Mouse (Mus musculus): ENCODE measurements around the gene Tmc6. TPM values are rescaled to one million over a fixed set of nuclear protein-coding genes. Genes with fewer than 3 reads are reported as not detected.
A peak's percentile ranks its signal among the peaks of the same experiment; 100 is the strongest.

Gene Tmc6
- polyA plus RNA-seq, 1 experiment from 2014 or later, result 7.5 TPM

DNA sequence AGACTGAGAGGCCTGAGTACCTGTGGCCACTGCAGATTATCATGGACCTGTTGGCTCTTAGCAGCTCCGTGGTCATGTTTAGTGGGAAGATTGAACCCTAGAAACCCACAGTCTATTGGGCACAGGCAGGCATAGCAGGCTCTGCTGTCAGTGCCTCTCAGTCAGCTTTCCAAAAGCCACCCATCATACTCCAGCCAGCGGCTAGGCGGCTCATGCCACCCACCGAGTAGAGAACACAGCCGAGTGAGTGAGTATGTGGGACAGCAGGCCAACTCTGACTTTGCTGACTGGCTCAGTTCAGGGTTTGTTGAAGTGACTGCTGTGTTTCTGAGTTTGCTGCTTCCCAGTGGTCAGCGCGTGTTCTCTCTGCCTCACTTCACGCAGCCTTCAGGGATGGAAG lies 39.8 kb downstream of the Tmc6 start:
- ATAC-seq (ENCODE audit: low FRiP score), result no peak
- H3K9me3 ChIP-seq (replicated peaks), result no peaks in the 10 kb centered on the region
- no peaks in the 10 kb centered on the region for H3K27me3 ChIP-seq (replicated peaks)
- WGBS, result 85% methylated on average over 8 of the region's 8 CpGs
- H3K36me3 ChIP-seq, result peaks cover 94% of the 10 kb centered on the region
- H3K4me1 ChIP-seq, result no peaks in the 10 kb centered on the region
- no peak overlapping the region for H3K4me3 ChIP-seq (replicated peaks)
- no peak overlapping the region for H3K9ac ChIP-seq (replicated peaks)
- H3K27ac ChIP-seq (replicated peaks), result no peak overlapping the region
- no peak overlapping the region for H3K4me2 ChIP-seq

DNA sequence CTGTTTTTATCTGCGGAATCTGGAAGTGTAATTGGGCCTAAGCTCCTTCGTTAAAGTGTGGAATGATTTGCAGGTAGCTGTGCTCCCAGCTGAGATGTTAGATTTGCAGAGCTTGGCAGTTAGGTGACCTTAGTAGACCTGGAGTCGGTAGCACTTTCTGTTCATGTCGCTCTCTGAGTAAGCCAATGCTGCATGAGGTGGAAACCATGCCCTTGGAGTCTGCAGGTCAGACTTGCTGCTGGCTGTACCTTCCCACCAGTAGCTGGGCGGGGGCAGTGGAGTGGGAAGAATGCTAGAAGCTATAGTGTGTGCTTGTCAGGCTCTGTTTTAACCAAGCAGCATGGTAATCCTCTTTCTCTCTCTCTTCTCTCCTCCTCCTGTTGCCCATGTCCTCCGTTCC lies 40.9 kb downstream of the Tmc6 start:
- H3K9me3 ChIP-seq (replicated peaks), result no peaks in the 10 kb centered on the region
- no peak overlapping the region for H3K4me2 ChIP-seq
- no peak overlapping the region for H3K9ac ChIP-seq (replicated peaks)
- no peaks in the 10 kb centered on the region for H3K4me1 ChIP-seq
- no peak overlapping the region for H3K27ac ChIP-seq (replicated peaks)
- H3K36me3 ChIP-seq, result peaks cover 93% of the 10 kb centered on the region
- no peak overlapping the region for H3K4me3 ChIP-seq (replicated peaks)
- no peaks in the 10 kb centered on the region for H3K27me3 ChIP-seq (replicated peaks)
- 91% methylated on average over 6 of the region's 6 CpGs for WGBS
- no peak for ATAC-seq (ENCODE audit: low FRiP score)

DNA sequence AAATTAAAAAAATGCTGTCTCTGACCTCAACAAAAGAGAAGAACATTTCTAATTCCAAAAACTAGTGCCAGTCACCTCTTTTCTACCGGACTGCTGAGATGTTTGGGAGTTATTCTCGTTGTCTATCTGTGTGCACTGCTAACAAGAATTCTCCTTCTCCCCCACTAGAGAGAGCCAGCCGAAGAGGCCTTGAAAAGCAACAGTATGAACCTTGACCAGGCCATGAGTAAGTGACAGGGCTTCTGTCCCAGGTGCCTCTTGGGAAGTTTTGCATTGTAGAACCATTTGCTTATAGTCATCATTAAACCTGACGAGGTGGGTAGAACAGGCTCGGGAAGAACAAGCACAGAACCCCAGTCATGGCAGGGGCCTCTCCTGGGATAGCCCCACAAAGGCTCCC lies 43.9 kb downstream of the Tmc6 start:
- no peaks in the 10 kb centered on the region for H3K4me1 ChIP-seq
- no peaks in the 10 kb centered on the region for H3K27me3 ChIP-seq (replicated peaks)
- H3K4me3 ChIP-seq (replicated peaks), result no peak overlapping the region
- no peak overlapping the region for H3K4me2 ChIP-seq
- peaks cover 91% of the 10 kb centered on the region for H3K36me3 ChIP-seq
- no peak for ATAC-seq (ENCODE audit: low FRiP score)
- no peak overlapping the region for H3K9ac ChIP-seq (replicated peaks)
- H3K27ac ChIP-seq (replicated peaks), result no peak overlapping the region
- WGBS, result 90% methylated on average over 5 of the region's 5 CpGs
- H3K9me3 ChIP-seq (replicated peaks), result no peaks in the 10 kb centered on the region

DNA sequence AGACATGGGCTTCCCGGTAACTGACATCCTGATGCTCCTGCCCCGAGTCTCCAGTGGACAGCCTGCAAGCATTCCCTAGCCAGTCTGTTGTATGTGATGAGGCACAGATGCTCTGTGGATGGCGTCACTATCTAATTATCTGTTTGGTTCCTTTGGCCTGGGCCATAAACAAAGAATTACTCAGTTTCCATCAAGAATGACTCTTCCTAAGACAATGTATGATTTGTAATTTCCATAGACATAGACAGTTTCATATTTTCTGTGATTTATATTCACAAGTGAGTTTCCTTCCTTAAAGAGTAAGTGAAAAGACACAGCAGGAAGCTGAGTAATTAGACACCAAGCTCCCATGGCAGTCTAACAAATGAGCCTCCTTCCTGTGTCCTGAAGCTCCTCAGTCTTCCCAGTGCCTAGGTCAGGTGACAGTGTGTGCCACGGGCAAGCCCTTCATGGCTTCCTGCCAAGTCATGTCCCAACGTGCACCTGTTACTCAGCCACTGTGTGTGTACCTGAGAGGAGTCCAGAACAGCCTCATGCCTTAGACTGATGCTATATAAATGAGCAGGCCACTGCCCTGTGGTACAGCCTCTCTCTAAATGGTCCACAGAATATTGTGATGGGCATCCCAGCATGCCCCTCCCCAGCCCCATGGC lies 45.8 kb downstream of the Tmc6 start:
- no peak overlapping the region for H3K27ac ChIP-seq (replicated peaks)
- ATAC-seq (ENCODE audit: low FRiP score), result no peak
- no peaks in the 10 kb centered on the region for H3K27me3 ChIP-seq (replicated peaks)
- 72% methylated on average over 5 of the region's 5 CpGs for WGBS
- no peak overlapping the region for H3K9ac ChIP-seq (replicated peaks)
- H3K9me3 ChIP-seq (replicated peaks), result no peaks in the 10 kb centered on the region
- no peaks in the 10 kb centered on the region; the same call in 1 of the 2 replicates for H3K4me1 ChIP-seq
- H3K36me3 ChIP-seq, result peaks cover 79% of the 10 kb centered on the region
- H3K4me2 ChIP-seq, result no peak overlapping the region
- no peak overlapping the region for H3K4me3 ChIP-seq (replicated peaks)

DNA sequence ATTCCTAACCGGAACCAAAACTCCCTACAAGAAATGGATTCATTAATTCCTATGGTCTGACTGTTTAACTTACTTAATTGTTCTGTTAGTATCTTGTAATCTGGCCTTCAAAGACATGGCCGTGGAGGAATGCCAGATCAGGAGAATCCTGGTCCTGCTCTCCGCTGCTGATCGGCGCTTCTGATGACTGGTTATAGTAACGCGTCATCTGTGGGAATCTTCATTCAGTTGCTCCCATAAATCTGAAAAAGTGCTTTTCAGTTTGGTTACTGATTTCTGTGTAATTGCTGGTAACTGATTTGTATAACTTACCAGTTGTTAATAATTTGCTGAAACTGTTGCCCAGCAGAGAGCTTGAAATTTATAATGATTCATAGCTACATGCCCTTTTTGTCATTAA lies 50.5 kb downstream of the Tmc6 start:
- Histone ChIP-seq H3K4me2 (no peak overlapping the region), H3K9me3 (replicated peaks) (no peaks in the 10 kb centered on the region)

DNA sequence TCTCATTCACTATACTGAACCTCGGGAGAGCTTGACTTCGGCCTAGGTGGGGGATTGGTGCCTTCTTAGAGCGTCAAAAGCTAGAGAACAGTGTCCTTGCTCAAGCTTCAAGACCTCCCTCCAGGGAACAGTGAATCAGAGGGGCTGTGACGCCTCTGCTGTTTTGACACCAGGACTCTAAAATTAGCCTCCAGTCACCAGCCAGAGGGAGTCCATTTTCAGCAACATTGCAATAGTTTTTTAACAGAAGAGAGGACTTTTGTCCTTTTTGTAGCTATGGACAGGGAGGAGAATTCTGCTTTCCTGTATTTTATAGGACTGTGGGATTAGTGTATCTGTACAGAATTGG lies 51.5 kb downstream of the Tmc6 start:
- Histone ChIP-seq H3K9me3 (replicated peaks) (no peaks in the 10 kb centered on the region), H3K36me3 (peaks cover 34% of the 10 kb centered on the region), H3K4me2 (no peak overlapping the region), H3K27ac (replicated peaks) (peak overlapping the region; percentile 33; the same call in 1 of the 2 replicates), H3K27me3 (replicated peaks) (no peaks in the 10 kb centered on the region), H3K4me3 (replicated peaks) (no peak overlapping the region), H3K9ac (replicated peaks) (no peak overlapping the region), H3K4me1 (peaks cover 16% of the 10 kb centered on the region)
- ATAC-seq (ENCODE audit: low FRiP score), result no peak
- WGBS, result 63% methylated on average over 4 of the region's 4 CpGs

More for the DNA sequence above, 50.5 kb downstream of the Tmc6 start:
- Histone ChIP-seq H3K36me3 (peaks cover 35% of the 10 kb centered on the region), H3K27me3 (replicated peaks) (no peaks in the 10 kb centered on the region), H3K9ac (replicated peaks) (no peak overlapping the region), H3K4me1 (peaks cover 16% of the 10 kb centered on the region), H3K27ac (replicated peaks) (no peak overlapping the region), H3K4me3 (replicated peaks) (no peak overlapping the region)
- 80% methylated on average over 7 of the region's 7 CpGs for WGBS
- ATAC-seq (ENCODE audit: low FRiP score), result no peak

DNA sequence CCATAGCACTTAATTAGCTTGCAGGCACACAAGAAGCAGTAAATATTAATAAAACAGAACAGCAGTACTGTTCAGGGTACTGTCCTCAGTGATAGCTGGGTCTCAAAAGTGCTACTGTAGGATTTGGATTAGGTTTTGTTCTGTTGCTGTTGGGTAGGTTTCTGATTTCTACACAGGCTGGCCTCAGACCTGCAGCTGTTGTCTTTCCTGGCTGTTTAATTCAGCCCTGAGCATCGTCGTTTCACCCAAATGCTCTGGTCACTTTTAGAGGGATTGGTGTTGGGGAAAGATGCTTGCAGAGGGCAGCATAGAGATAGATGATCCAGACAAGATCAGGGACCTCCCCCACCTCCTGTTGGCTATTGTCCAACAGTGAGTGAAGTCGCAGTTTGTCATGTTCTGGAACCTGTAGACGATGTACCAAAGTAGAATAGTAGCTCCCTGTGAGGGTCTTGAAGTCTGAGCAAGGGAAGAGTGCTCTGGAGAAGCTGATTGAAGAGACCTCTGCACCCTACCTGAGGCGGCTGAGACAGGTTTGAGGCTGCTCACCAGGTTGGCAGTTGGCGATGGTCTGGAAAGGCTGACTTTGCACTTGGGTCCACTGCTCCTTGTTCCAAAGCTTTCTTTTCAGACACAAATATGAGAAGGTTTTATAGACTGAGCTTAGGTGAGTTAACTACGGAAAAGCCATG lies 52.1 kb downstream of the Tmc6 start:
- Histone ChIP-seq H3K9me3 (replicated peaks) (no peaks in the 10 kb centered on the region), H3K36me3 (peaks cover 28% of the 10 kb centered on the region), H3K4me2 (no peak overlapping the region), H3K4me1 (peaks cover 16% of the 10 kb centered on the region), H3K27ac (replicated peaks) (peak overlapping the region; percentile 33), H3K27me3 (replicated peaks) (no peaks in the 10 kb centered on the region), H3K9ac (replicated peaks) (no peak overlapping the region), H3K4me3 (replicated peaks) (no peak overlapping the region)
- ATAC-seq (ENCODE audit: low FRiP score), result no peak
- 80% methylated on average over 7 of the region's 7 CpGs for WGBS

DNA sequence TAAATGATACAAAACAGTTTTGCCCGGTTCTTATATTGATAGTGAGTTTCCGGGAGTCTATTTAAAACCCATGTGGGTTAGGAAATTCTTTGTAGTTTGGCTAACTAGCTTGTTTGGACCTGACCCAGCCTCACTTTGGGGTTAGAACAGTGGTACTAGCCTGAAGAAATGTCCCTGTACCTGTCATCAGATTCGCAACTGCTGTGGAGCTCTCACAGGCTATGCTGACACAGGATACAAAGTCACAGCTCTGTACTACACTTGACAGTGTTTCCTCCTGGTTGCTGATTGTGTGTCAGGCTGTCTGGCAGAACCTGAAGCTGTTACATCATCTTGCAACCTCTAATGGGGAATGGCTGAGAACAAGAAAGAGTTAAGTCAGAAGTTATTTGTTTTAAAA lies 52.7 kb downstream of the Tmc6 start:
- H3K9ac ChIP-seq (replicated peaks), result no peak overlapping the region
- no peak overlapping the region for H3K4me2 ChIP-seq
- H3K4me3 ChIP-seq (replicated peaks), result no peak overlapping the region
- H3K27me3 ChIP-seq (replicated peaks), result no peaks in the 10 kb centered on the region
- WGBS, result 84% methylated on average over 3 of the region's 3 CpGs
- peaks cover 24% of the 10 kb centered on the region for H3K36me3 ChIP-seq
- no peaks in the 10 kb centered on the region for H3K9me3 ChIP-seq (replicated peaks)
- 0 out of 2 replicates have a peak overlapping the region, but pooled peaks have one; percentile 25 for H3K27ac ChIP-seq (replicated peaks)
- H3K4me1 ChIP-seq, result peaks cover 16% of the 10 kb centered on the region
- ATAC-seq (ENCODE audit: low FRiP score), result no peak

DNA sequence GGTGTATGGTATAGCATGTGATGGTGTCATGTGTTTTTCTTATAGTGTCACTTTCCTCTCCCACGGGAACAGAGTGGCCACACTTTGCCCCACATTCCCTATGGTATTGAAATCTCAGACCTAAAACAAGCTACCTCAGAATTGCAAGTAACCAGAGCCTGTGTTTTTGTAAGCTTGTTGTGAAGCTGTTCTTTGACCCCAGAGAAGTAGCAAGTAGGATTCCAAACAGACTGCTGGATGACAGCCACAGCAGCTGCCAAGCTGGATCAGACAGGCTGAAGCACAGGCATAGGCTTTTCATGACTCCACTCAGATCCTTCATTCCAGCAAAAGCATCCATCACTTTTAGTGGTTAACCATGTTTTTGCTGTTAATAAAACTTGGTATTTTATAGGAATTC lies 53.2 kb downstream of the Tmc6 start:
- WGBS, result 77% methylated on average over 1 of the region's 1 CpGs
- H3K36me3 ChIP-seq, result peaks cover 26% of the 10 kb centered on the region
- H3K9me3 ChIP-seq (replicated peaks), result no peaks in the 10 kb centered on the region
- H3K27ac ChIP-seq (replicated peaks), result no peak overlapping the region; the same call in 1 of the 2 replicates
- no peak overlapping the region for H3K4me2 ChIP-seq
- H3K27me3 ChIP-seq (replicated peaks), result no peaks in the 10 kb centered on the region
- H3K9ac ChIP-seq (replicated peaks), result no peak overlapping the region
- ATAC-seq (ENCODE audit: low FRiP score), result no peak
- peaks cover 16% of the 10 kb centered on the region for H3K4me1 ChIP-seq
- H3K4me3 ChIP-seq (replicated peaks), result no peak overlapping the region

DNA sequence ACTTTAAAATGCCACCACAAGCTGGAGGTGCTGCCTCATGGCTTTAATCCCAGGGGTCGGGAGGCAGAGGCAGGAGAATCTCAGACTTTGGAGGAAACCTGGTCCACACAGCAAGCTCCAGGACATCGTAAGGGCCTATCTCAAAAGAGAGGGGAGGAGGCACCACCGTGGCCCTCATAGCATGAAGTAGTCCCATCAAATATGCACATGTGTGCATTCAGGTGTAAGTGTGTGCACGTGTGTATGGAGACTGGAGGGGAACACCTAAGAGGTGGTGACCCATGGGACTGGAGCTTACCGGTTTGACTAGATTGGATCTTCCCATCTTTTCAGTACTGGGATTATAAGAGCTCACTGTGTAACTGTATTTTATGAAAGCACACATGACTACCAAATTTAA lies 53.8 kb downstream of the Tmc6 start:
- H3K9me3 ChIP-seq (replicated peaks), result no peaks in the 10 kb centered on the region
- no peak for ATAC-seq (ENCODE audit: low FRiP score)
- H3K4me1 ChIP-seq, result peaks cover 16% of the 10 kb centered on the region
- WGBS, result 87% methylated on average over 5 of the region's 5 CpGs
- no peaks in the 10 kb centered on the region for H3K27me3 ChIP-seq (replicated peaks)
- peak overlapping the region; percentile 48; the same call in 1 of the 2 replicates for H3K27ac ChIP-seq (replicated peaks)
- no peak overlapping the region for H3K9ac ChIP-seq (replicated peaks)
- peaks cover 25% of the 10 kb centered on the region for H3K36me3 ChIP-seq
- no peak overlapping the region for H3K4me3 ChIP-seq (replicated peaks)
- H3K4me2 ChIP-seq, result no peak overlapping the region

DNA sequence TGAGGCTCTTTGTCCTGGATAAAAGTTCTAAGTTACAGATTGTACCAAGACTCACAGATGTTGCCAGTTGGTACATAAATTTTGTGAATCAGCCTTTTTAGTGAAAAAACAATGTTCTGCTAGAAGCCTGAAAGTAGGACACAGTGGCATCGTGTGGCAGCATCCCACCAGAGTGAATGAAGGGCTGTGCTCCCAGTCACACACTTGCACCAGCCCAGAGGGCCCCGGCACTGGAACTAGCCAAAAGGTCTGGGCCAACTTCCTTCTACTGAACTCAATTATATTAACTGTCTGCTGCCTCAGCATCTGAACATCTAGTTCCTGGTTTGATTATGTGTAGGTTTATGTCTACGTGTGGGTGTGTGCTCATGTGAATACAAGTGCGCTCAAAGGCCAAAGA lies 55.0 kb downstream of the Tmc6 start:
- Histone ChIP-seq H3K27ac (replicated peaks) (no peak overlapping the region), H3K4me2 (no peak overlapping the region), H3K27me3 (replicated peaks) (no peaks in the 10 kb centered on the region), H3K4me3 (replicated peaks) (no peak overlapping the region), H3K36me3 (peaks cover 28% of the 10 kb centered on the region), H3K4me1 (peaks cover 16% of the 10 kb centered on the region), H3K9ac (replicated peaks) (no peak overlapping the region), H3K9me3 (replicated peaks) (no peaks in the 10 kb centered on the region)
- ATAC-seq (ENCODE audit: low FRiP score), result no peak
- 92% methylated on average over 4 of the region's 4 CpGs for WGBS

DNA sequence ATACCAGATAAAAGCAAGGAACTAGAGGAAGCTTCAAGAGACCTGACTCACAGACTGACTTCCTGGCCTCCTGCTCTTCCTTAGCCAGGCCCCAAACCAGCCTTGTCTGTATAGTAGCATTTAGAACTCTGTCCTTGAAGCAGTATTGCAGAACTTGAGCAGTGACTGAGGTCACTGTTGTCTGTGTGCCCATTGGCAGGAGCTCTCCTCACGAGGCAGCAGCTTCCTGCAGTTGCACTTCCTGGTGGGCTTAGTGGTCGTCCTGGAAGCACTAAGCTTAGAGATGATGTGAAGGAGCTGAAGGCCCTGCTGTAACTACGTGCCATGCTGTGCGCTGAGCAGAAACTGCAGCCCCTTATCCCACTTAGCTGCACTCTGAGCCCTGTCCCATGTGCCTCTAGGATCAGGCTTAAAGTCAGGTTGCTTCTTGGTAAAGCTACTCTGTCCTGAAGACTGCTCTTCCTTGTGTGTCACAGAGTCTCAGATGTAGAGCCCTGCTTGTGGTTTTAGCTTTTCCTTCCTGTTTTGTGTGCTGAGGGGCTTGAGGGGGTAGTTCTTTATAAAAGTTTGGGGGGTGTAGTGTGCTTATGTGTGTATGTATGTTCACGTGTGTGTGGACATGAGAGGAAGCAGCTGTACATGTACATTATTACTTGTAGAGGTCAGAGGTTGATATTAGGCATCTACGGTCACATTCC lies 57.2 kb downstream of the Tmc6 start:
- no peaks in the 10 kb centered on the region for H3K27me3 ChIP-seq (replicated peaks)
- no peak overlapping the region for H3K4me2 ChIP-seq
- H3K9ac ChIP-seq (replicated peaks), result no peak overlapping the region
- peaks cover 48% of the 10 kb centered on the region for H3K36me3 ChIP-seq
- 87% methylated on average over 6 of the region's 6 CpGs for WGBS
- H3K4me1 ChIP-seq, result peaks cover 5% of the 10 kb centered on the region
- no peak for ATAC-seq (ENCODE audit: low FRiP score)
- no peak overlapping the region for H3K4me3 ChIP-seq (replicated peaks)
- H3K9me3 ChIP-seq (replicated peaks), result no peaks in the 10 kb centered on the region
- no peak overlapping the region for H3K27ac ChIP-seq (replicated peaks)
